Mouse (Mus musculus): ENCODE data around the gene Ptges2.

Ptges2 gene

GRCm38 (mm10) chr2:32416556-32416955, 20.9 kb downstream of the Ptges2 start:
- DNase-seq, result no peak

GRCm38 (mm10) chr2:32417486-32417885, 21.8 kb downstream of the Ptges2 start:
- DNase-seq, result no peak

GRCm38 (mm10) chr2:32418430-32419151, 22.9 kb downstream of the Ptges2 start:
- no peak for DNase-seq

- no peak for DNase-seq
Observed at GRCm38 (mm10) chr2:32419359-32419758, 23.7 kb downstream of the Ptges2 start.

GRCm38 (mm10) chr2:32420066-32420608, 24.4 kb downstream of the Ptges2 start:
- DNase-seq, result no peak

- no peak for DNase-seq
Observed at GRCm38 (mm10) chr2:32420647-32421046, 25.0 kb downstream of the Ptges2 start.

- no peak for DNase-seq
Observed at GRCm38 (mm10) chr2:32421851-32422251, 26.2 kb downstream of the Ptges2 start.

GRCm38 (mm10) chr2:32423481-32424331, 28.0 kb downstream of the Ptges2 start:
- DNase-seq, result no peak

- DNase-seq, result no peak
Observed at GRCm38 (mm10) chr2:32424796-32425195, 29.1 kb downstream of the Ptges2 start.

GRCm38 (mm10) chr2:32425568-32425967, 29.9 kb downstream of the Ptges2 start:
- no peak for DNase-seq

- no peak for DNase-seq
Observed at GRCm38 (mm10) chr2:32426141-32426540, 30.4 kb downstream of the Ptges2 start.

- no peak for DNase-seq
Observed at GRCm38 (mm10) chr2:32427720-32428119, 32.0 kb downstream of the Ptges2 start.

GRCm38 (mm10) chr2:32428262-32428722, 32.6 kb downstream of the Ptges2 start:
- DNase-seq, result no peak

GRCm38 (mm10) chr2:32429215-32429891, 33.7 kb downstream of the Ptges2 start:
- DNase-seq, result no peak

- DNase-seq, result no peak
Observed at GRCm38 (mm10) chr2:32430701-32431676, 35.3 kb downstream of the Ptges2 start.

GRCm38 (mm10) chr2:32436686-32437372, 41.1 kb downstream of the Ptges2 start:
- DNase-seq, result no peak

- DNase-seq, result no peak
Observed at GRCm38 (mm10) chr2:32437612-32438166, 42.0 kb downstream of the Ptges2 start.

- no peak for DNase-seq
Observed at GRCm38 (mm10) chr2:32438733-32439132, 43.0 kb downstream of the Ptges2 start.

- DNase-seq, result peak in 1 of 2 experiments; percentile 14
Observed at GRCm38 (mm10) chr2:32439177-32439576, 43.5 kb downstream of the Ptges2 start.

GRCm38 (mm10) chr2:32440164-32440563, 44.5 kb downstream of the Ptges2 start:
- no peak for DNase-seq

GRCm38 (mm10) chr2:32440632-32441031, 44.9 kb downstream of the Ptges2 start:
- no peak for DNase-seq
